Mouse (Mus musculus): ENCODE data around the gene Syne1.

The Syne1 gene

GRCm38 (mm10) chr10:5139932-5140264 lies 411.4 kb downstream of the Syne1 start:
- DNase-seq (ENCODE audit: low spot score): no peak

- no peak for DNase-seq (ENCODE audit: low spot score)
Measured at GRCm38 (mm10) chr10:5139246-5139931, 411.9 kb downstream of the Syne1 start.

DNA sequence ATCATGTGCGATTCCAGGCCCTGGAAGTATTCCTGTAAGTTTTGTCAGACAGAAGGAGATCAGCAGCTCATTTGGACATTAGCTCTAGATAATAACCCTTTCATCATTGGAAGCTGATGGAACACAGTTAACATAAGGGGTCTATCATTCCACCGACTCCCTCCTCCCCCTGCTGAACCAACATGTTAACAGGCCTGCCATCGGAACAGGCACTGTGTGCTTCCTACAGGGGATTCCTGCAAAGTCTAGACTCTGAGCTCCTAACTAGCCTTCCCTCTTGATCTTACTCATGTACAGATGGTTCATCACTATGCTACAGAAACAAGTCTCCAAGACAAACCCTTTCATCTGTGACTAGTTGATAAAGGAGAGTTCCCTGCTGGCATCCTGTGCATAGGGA lies 419.2 kb downstream of the Syne1 start:
- no peak for DNase-seq (ENCODE audit: low spot score)

- DNase-seq (ENCODE audit: low spot score): no peak
Measured at GRCm38 (mm10) chr10:5130495-5130894, 420.8 kb downstream of the Syne1 start.

DNA sequence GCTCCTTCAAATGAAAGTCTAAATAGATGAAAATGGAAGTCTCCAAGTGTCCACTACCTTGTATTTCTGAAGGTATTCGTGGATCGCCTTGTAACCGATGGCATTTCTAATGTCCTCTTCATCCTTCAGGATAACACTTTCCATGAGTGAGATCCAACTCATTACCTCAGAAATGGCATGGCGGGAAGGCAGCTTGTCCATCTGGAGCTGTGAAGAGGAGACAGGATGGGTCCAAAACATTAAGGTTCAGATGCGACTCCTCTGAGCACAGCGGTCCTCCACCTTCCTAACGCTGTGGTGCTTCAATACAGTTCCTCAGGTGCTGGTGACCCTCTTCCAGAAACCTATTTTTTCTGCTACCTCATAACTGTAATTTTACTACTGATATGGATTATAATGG lies 426.5 kb downstream of the Syne1 start:
- DNase-seq (ENCODE audit: low spot score): no peak

DNA sequence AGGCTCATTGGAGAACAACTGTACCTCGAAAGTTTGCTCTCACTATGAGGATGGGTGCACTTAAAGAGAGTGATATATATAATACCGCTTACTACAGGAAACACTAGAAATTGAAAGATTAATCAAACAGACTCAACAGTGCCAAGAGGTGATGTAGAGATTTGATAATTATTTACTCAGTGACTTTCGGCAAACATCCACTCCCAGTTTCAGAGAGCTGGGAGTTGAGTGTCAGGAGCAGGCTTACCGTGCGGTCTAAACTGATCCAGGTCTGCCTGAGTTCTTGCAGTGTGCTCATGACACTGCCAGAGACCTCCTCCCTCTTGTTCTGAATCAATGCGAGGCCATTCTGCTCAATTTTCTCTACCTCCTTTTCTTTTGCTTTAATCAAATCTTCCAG lies 434.6 kb downstream of the Syne1 start:
- no peak for DNase-seq (ENCODE audit: low spot score)

GRCm38 (mm10) chr10:5116155-5116554 lies 435.1 kb downstream of the Syne1 start:
- no peak for DNase-seq (ENCODE audit: low spot score)

DNA sequence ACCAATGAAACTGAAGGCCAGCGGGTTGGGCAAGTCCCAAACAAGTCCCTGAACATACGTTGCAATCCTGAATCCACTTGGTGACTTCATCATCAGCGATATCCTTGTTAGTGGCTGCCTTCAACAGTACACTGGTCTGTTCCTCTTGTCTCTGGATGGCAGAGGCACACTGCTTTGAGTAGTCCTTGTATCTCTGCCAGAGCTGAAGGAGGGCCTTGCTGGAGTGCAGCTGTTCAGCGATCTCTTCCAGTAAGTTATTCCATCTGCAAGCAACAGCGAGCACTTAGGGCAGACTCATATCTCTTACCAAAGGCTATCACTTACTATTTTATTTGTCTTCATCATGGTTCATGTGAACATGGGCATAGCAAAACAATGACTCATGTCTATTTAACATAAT lies 440.5 kb downstream of the Syne1 start:
- DNase-seq (ENCODE audit: low spot score): no peak

GRCm38 (mm10) chr10:5097754-5098137 lies 453.5 kb downstream of the Syne1 start:
- DNase-seq (ENCODE audit: low spot score): no peak

GRCm38 (mm10) chr10:5096996-5097753 lies 454.1 kb downstream of the Syne1 start:
- DNase-seq (ENCODE audit: low spot score): no peak

DNA sequence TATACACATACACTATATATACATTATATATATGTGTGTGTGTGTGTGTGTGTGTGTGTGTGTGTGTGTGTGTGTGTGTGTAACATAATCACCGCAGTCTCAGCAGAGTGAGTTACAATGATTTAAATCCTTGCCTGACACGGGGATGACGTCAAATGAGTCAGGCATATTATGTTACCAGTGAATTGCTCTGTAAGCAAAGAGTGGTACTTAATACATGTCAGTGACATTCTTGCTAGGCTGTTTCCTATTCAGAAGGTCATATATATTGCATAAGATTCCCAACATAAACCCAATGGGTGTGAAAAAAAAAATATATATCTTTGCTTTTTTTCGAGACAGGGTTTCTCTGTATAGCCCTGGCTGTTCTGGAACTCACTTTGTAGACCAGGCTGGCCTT lies 462.1 kb downstream of the Syne1 start:
- no peak for DNase-seq (ENCODE audit: low spot score)

- no peak for DNase-seq (ENCODE audit: low spot score)
Measured at GRCm38 (mm10) chr10:5087336-5087735, 463.9 kb downstream of the Syne1 start.

GRCm38 (mm10) chr10:5086329-5086728 lies 465.0 kb downstream of the Syne1 start:
- DNase-seq (ENCODE audit: low spot score): no peak

DNA sequence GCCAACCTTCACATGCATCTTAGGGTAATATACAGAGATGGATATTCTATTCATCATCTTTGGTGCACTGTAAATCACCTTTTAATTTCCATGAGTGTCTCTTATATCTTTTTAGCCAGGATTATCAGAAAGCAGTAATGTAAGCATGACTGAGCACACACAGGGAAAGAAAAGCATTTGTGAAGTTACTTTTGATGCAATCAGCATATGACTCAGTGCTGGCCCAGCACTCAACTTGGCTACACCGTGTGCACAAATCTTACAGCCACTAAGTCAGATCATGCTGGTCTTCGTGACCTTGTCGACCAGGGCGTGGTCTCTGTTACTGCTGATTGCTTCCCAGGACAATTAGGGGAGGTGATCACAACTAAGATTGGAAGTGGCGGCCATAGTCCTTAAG lies 465.5 kb downstream of the Syne1 start:
- DNase-seq (ENCODE audit: low spot score): no peak

GRCm38 (mm10) chr10:5083716-5084115 lies 467.6 kb downstream of the Syne1 start:
- no peak for DNase-seq (ENCODE audit: low spot score)

- DNase-seq (ENCODE audit: low spot score): no peak
Measured at GRCm38 (mm10) chr10:5079945-5080468, 471.3 kb downstream of the Syne1 start.

GRCm38 (mm10) chr10:5075724-5076123 lies 475.6 kb downstream of the Syne1 start:
- DNase-seq (ENCODE audit: low spot score): no peak

GRCm38 (mm10) chr10:5072054-5072453 lies 479.2 kb downstream of the Syne1 start:
- no peak for DNase-seq (ENCODE audit: low spot score)

DNA sequence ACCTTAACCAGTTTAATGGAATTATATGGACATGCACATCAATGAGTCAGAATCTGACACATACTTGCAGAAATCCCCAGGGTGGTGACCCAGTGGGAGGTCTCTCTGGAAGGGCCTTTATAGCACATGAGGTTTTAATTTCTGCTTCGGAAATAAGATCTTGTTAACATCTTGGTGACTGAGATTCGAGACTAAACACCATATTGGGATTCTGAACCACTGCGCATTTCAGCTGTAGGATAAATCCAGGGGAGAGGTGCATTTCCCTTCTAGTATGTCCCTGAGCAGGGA lies 480.4 kb downstream of the Syne1 start:
- no peak for DNase-seq (ENCODE audit: low spot score)

DNA sequence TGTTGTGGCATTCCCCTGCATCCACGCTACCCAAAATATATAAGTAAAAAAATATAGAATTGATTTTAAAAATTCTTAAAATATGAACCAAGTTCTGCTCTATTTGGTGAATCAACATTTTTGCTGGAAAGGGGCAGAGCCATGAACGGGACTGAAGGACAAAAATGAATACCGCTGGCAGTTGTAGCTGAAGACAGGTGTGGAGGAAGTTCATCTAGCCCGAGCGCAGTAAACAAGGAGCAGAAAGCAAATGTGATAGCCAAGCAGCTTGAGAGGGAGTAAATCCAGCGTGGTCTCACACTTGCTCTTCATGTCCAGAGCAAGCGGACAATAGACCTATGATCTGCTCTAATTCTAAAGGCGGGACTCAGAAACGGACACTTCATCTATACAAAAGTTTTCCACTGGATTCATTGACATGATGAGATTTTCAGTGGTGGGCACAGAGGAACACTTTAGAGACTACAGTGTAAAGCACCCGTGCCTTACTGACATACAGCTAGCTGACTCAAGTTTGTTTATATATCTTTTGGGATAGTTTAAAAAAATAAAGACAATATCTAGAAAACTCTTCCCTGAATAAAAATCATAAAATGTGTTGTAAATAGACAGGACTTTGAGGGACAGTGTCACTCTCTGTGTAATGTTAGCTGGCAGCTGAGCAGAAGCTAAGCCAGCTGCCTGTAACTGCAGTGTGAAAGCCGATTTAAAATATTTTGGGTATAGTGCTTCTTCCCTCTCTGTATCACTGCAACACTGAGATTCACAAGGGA lies 480.9 kb downstream of the Syne1 start:
- DNase-seq (ENCODE audit: low spot score): no peak

GRCm38 (mm10) chr10:5068676-5069265 lies 482.5 kb downstream of the Syne1 start, which contains the start of gene Gm10097:
Gene Gm10097 (plus strand): TSS chr10:5069192.
- DNase-seq (ENCODE audit: low spot score): no peak

- no peak for DNase-seq (ENCODE audit: low spot score)
Measured at GRCm38 (mm10) chr10:5067113-5067512, 484.2 kb downstream of the Syne1 start.

- DNase-seq (ENCODE audit: low spot score): no peak
Measured at GRCm38 (mm10) chr10:5059983-5060382, 491.3 kb downstream of the Syne1 start.
